Mouse (Mus musculus) MEL (cell line): ENCODE results near the gene Cirbp.

Experiments
- ELF1 ChIP-seq: IDR thresholded peaks from 2 replicates; pipeline ENCODE4 v1.6.1; 2014; ENCODE audit warnings: low read depth, mild to moderate bottlenecking, inconsistent platforms, low read length, improper control_type of control experiment, moderate library complexity
- POLR2A ChIP-seq, 2 experiments: IDR thresholded peaks; 2 replicates each; pipeline ENCODE4 v1.6.1; 2011 to 2012; ENCODE audit warnings: low read length in 2 of 2, mild to moderate bottlenecking in 2 of 2, control low read depth in 1 of 2, improper control_type of control experiment in 1 of 2, low read depth in 1 of 2, moderate library complexity in 1 of 2; ENCODE audit not compliant: control insufficient read depth in 1 of 2, insufficient read depth in 1 of 2, poor library complexity in 1 of 2
- RAD21 ChIP-seq: IDR thresholded peaks from 2 replicates; pipeline ENCODE4 v1.6.1; 2011; ENCODE audit warnings: mild to moderate bottlenecking, low read depth, low read length, improper control_type of control experiment
- RCOR1 ChIP-seq: IDR thresholded peaks from 2 replicates; pipeline ENCODE4 v1.6.1; 2012; ENCODE audit warnings: low read depth, mild to moderate bottlenecking, inconsistent platforms, low read length, improper control_type of control experiment
- TAL1 ChIP-seq: IDR thresholded peaks from 2 replicates; pipeline ENCODE4 v1.6.1; 2012; ENCODE audit warnings: mild to moderate bottlenecking, inconsistent platforms, low read length, moderate library complexity, mixed read lengths
- TCF12 ChIP-seq: IDR thresholded peaks from 2 replicates; pipeline ENCODE4 v1.6.1; 2014; ENCODE audit warnings: low read depth, mild to moderate bottlenecking, inconsistent platforms, low read length, improper control_type of control experiment, moderate library complexity
- USF1 ChIP-seq: IDR thresholded peaks from 2 replicates; pipeline ENCODE4 v1.6.1; 2014; ENCODE audit warnings: low read depth, mild to moderate bottlenecking, inconsistent platforms, low read length, improper control_type of control experiment, moderate library complexity
- ZC3H11A ChIP-seq: IDR thresholded peaks from 2 replicates; pipeline ENCODE4 v1.6.1; 2012; ENCODE audit warnings: low read depth, mild to moderate bottlenecking, inconsistent platforms, low read length, improper control_type of control experiment

GRCm38 (mm10) chr10:80121639-80122038 lies 44.1 kb upstream of the Cirbp start:
- no peak for TF ChIP-seq RCOR1
- TF ChIP-seq POLR2A (IDR thresholded peaks at IDR 0.05; ENCODE audit: control insufficient read depth in 1 of 2, insufficient read depth in 1 of 2, low read depth in 1 of 2, low read length in 2 of 2, poor library complexity in 1 of 2): no peak
- no peak for TF ChIP-seq TAL1
- no peak for TF ChIP-seq RAD21
- no peak for TF ChIP-seq USF1
- no peak for TF ChIP-seq ZC3H11A
- no peak for TF ChIP-seq ELF1
- TF ChIP-seq TCF12: no peak
